Mouse (Mus musculus) CD4-positive helper T cell, adult 2 months (primary cell): ENCODE data around the gene Mmaa.

Source experiments
- DNase-seq: peaks from one replicate; pipeline ENCODE4 v3.0.0-alpha.2; 2012; ENCODE audit warnings: low read depth, missing footprints, low spot score

The Mmaa gene

DNA sequence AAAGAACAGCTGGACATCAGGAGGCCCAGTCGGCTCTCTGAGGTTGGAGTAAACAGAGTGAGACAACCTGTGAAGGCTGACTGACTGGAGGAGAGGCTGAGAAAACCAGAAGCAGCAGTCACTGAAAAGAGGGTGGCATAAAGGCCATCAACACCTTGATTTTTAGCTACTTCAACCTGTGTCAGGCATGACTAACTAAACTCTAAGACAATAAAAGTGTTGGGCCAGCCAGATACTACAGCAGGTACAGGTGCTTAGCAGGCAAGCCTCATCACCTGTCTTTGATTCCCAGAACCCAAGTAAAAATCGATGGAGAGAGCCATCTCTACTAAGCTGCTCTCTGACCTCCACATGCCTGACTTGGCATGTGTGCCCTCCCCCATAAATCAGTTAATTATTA, 6.1 kb downstream of the Mmaa start:
- no peak for DNase-seq

DNA sequence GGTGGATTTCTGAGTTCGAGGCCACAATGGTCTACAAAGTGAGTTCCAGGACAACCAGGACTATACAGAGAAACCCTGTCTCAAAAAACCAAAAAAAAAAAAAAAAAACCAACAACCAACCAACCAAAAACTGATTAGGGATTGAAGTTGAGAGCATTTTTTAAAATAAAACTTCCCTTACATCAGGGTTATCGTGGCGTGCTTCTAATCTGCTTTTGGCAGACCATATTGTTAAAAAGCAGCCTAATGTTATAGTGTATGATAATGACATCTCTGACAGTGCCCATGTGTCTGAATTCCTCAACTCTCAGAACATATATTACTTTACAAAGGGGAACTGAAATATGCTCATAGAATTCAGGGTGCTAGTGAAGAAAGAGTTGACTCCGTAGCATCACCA, 6.5 kb downstream of the Mmaa start:
- no peak for DNase-seq

DNA sequence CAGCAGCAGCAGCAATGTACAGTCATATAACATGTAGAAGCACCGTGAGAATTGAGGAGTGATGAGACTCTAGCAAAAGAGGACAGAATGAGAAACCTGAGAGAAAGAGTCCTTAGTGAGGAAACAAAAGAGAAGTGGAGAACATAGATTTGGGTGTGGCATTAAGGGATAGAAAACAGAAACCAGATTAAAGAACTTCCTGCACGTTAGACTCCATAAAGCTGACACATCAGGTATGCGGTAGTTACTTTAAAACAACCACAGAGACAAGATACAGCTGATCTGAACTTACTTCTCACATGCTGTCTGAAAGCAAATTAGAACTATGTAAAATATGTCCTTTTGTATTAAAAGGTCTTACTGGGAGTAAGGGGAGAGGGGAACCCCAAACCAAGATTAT, 8.3 kb downstream of the Mmaa start:
- DNase-seq: peak; percentile 62

DNA sequence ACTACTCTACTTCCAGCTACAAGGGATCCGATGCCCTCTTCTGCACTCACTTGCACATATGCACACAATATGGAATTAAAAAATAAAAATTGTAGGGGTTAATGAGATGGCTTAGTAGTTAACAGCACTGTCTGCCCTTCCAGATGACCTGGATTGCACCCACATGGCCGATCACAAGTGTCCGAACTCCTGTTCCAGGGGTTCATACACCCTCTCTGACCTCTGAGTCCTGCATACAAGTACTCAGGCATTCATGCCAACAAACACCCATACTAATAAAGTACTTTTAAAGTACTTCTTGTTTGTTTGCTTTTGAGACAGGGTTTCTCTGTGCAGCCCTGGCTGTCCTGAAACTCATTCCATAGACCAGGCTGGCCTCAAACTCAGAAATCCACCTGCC, 10.1 kb downstream of the Mmaa start:
- no peak for DNase-seq

DNA sequence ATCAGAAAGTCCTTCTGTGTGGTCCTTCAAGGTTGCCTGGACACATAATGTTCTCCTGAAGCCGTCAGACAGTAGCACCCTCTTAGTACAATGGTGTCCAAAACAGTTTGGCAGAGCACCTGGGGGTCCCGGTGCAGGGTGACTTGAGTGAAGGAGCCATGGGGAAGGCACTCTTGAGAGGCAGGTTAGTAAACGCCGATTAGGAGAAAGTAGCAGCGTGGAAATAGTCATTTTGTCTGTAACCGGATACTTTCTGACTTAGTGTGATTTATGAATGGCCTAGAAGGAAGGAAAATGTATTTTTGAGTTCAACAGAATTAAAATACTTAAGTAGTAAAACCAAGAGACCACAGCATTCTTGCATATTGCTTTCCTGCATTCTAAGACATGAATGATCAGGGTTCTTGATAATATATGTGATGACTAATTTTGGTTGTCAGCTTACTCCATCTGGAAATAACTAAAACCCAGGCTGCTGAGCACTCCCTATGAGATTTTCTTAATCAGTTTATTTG, 13.3 kb downstream of the Mmaa start:
- DNase-seq: no peak

DNA sequence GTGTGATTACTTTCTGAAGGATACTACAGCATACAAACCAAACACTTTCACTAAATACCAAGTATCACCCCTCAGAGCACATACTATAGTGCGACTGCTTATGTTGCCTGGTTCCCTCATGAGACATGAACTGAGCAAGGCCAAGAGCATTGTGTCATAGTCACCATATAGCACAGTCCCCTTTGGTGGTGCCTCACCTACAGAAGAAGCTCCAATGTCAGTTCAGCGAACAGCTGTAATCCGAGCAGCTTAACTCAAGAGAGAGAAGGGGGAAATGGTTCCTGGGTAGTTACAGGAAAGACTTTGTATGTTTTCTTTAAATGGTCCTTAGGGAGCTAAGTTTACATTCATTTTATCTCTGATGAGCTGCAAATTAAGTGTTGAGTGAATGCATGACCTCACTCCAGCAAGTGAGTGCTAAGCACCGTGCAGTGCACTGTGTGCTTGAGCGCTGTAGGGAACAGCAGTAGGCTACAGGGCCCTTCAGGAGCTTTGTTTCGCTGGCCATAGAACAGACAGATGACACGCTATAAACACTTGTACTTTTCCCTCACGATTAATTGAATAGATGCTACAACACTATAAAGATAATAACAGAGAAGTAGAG, 17.4 kb downstream of the Mmaa start:
- no peak for DNase-seq

DNA sequence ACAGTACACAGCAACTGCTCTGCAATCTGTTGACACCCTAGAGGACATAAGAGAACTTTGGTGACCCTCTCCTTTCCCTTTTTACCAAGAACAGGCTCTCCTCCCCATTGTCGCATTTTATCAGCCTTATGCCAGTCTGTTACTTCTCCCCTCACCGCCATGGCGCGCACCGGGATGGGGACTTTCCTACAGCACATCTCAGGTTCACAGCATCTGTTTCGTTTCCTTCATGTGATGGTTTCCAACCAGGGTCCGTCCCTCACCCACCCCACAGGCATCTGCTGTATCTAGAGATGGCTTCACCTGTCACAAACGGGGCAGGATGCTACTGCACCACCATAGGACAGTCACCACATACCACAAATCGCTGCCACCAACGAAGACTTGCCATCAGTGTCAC, 19.8 kb downstream of the Mmaa start:
- no peak for DNase-seq

DNA sequence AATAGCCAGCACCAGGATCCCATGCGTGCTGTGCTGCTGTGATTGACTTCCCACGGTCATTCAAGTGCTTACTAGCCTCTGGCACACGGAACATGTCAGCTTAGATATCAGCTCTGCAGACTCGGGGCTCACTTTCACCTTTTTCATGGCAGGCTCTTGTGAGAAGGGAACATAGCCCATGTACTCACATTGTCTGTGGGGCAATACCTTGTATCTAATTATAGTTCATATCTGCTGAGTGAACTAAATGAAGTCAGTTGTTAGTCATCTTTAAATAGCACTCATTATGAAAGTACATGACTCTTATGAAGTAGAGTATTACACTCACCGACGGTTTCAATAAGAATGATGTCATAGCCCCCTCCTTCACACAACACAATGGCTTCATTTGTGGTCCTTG, 21.0 kb downstream of the Mmaa start:
- no peak for DNase-seq

DNA sequence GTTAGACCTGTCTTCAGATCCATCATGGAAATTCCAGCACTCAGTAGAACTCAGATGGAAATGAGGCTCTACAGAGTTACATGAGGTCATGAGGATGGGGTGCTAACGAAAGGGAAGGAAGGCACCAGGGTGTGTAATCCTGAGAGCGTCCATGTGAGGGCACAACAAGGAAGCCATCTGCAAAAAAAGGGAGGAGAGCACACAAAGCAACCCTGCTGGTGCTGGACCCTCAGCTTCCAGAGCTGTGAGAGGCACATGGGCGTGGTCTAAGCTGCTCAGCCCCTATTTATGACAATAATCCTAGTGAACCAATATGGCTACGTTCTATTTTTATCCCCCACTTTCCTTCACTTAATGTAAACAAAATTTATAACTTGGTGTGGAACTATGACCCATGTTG, 22.1 kb downstream of the Mmaa start:
- no peak for DNase-seq

DNA sequence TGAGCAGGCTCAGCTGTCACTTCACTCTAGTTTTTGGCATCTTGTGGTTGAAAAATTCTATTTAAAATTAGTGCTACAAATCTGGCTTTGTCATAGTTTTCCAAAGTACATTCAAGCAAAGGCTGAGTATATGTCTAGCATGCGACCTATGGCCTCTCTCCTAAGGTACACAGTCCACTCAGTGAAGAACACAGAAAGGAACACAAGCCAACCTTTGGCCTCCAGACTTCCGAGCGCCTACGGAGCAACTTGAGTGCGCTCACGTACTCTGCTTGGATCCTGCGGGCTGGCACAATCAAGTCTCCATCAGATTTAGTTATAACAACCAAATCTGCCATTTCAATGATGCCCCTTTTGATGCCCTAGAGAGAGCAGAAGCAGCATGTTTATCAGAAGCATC, 25.8 kb downstream of the Mmaa start:
- DNase-seq: no peak

DNA sequence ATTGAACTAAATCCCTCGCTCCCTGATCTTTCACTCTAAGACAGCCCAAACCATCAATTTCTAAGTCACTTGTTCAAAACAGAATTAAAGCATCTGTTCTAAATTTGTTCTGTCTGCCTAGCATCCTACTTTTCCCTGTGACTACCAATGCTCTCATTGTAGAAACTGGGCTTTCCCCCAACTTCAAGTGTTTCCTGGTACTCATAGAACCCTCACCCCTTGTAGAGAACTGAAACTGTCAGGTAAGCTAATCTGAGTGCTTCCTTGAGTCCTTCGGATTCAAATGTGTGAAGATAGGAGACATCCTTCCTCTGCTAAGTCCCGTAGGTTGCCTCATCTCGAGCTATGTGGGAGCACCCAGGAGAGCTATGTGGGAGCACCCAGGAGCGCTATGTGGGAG, 32.8 kb downstream of the Mmaa start:
- no peak for DNase-seq

DNA sequence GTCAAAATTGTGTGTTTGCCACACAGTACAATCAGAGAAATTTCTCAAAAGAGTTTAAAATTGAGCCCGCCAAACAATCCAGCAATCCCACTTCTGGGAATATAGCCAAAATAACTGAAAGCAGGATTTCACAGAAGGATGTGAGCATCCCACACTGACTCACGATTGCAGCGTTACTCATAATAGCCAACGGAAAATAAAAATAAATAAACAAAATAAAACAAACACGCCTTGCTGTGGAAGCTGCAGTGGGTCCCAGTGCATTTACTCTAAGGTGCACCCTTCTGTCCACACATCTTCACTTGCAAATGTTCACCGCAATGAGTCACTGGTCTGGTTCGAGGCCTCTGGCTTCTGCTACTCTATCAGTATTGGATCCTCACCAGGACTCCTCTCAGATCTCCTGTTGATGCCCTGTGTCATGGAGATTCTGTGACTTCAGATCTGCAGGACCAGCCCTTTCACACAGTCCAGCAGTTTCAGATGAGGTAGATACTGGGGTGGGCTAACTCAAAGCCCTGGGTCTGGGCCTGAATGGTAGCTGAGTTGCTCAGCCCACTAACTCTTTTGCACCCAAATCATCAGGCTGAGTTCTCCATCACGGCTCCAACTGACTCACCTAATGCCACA, 38.5 kb downstream of the Mmaa start:
- no peak for DNase-seq

DNA sequence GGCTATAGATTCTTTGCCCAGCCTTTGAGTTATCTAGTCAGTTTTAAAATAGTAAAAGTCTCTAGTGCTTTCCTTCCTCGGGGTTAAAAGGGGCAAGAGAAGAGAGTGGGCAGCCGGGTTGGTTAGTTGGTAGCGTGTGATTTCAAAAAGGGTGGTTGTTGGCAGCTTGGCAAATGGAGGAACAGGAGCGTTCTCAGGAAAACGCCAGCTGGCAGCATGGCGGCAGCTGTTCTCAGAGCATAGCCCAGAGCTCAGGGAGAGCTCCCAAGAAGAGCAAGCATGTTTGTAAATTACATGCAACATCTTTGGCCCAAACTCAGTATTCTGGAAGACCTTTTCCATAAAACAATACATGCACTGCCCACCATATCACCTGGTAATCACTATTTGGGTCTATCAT, 41.0 kb downstream of the Mmaa start:
- no peak for DNase-seq

DNA sequence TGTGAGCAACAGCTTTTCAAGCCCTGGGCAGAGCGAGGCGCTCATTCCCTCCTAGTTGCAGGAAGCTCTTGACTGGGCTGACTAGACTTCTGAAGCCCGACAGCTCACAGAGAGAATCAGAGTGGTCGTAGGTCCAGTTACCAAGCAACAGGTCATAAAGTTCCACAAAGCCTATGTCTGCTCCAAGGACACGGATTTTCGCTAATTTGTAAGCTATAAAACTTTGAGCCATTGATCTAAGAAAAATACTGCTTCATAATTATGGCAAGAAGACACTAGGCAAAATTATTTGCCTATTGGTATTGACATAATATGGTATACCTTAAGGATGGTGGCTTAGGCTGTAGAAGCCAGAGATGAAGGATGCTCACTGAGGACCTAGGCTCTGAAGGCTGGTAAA, 46.3 kb downstream of the Mmaa start, which contains the start of gene 1700011L22Rik:
TSS of gene 1700011L22Rik (minus strand) at position 101 of the 400 bp plus-strand sequence.
- no peak for DNase-seq

DNA sequence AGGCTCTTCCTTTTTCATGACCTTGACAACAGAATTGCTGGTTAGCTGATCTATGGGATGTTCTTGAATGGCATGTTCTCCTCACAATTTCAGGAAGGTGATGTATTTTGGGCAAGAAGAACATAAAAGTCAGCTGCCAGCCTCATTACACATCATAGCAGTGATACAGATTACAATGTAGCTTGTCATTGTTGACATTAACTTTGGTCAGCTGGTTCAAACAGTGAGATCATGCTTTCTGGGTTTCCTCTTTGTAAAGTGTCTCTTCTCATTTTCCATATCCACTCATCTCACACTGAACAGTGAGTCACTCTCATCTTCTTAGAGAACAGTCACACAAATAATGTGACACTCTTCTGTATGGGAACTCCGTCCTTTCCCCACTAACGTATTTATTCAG, 51.3 kb downstream of the Mmaa start:
- no peak for DNase-seq

DNA sequence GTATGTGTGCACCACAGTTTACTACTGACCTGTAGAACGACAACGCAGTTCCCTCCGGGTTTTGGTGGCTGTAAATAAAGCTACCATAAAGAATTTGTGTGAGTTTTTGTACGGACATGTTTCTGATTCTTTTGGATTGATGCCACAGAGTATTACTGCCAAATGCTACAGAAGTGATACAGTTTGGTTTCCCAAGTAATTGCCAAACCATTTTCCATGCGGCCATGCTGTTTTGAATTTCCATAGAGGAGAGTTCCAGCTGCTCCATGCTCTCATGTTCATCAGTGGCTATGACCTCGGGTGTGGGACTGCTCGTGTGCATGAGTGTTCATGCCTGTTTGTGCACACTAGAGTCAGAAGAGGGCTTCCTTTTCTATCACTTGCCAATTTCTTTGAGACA, 54.7 kb downstream of the Mmaa start:
- no peak for DNase-seq

DNA sequence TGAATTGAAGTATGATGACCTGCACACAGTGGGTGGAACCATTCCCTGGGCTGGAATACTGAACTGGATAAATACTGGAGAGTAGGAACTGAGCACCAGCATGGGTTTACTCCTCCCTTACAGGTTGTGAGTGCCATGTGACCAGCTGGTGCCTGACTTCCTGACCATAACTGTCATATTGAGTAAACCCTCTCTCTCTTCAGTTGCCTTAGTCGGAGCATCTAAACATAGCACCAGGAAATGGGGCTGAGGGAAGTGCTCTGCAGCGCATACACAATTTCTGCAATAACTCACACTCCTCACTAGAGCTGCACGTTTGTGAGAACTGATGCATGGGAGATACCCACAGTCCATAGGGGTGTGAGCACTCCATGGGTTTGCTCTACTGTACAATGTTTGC, 55.4 kb downstream of the Mmaa start:
- DNase-seq: no peak

DNA sequence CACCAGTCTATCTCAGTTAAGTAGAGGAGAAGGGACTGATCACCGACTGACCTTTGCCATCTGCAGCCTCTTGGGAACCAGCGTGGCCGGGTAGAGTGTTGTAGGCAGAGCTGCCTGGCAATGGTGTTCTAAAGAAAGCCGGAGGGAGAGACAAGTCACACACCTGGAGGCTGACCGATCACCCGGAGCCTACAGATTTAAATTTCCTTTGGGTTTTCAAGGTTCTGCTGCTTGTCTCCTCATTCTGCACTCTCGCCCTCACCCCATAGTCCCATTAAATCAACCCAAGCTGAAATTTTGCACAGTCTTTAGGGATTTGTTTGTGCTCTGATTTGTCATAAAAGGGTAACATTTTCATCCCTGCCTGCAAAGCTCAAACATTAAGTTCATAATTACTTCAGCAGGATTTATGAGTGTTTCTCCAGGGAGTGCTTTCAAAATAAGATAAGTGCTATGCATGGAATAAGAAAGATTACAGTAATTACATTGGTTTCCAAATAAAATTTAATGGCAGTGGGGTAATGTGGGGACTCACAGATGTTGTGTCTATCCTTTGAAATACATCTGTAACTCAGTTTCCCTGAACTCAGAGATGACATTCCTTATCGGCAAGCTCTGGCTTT, 65.4 kb downstream of the Mmaa start:
- DNase-seq: no peak

DNA sequence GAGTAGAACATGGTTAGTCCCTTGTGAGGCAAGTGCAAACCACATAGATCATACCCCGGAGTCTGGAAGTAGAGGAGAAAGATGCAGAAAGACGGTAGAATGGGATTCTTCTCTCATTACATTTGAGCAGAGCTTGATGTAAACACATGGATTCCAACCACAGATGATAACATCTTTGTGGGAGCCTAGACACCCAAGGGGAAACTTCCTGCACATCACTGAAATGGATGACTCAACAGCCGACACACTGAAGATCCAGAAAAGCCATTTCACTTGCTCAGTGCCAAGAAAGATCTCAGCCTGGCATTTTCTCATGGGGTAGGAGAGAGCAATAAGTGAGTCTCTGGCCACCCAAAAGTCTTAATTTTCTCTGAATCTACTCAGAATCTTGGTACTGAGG, 66.8 kb downstream of the Mmaa start:
- no peak for DNase-seq

DNA sequence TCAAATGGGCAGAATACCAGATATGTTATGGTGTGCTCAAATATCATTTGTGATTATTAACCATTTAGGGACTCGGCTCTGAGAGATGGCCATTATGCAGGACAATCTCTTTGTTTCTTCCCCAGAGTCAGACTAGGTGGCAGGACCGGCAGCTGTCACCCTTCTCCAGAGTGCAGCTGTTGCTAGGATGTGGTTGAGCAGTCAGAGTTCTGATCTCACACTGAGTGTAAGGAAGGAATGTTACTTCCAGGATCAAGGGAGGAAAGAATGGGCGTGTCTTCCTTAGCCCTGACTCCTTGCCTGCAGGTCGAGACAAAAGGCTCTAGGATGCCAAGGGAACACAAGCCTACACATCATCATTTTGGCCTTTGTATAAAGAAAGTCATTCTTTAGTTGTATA, 67.5 kb downstream of the Mmaa start:
- DNase-seq: no peak

DNA sequence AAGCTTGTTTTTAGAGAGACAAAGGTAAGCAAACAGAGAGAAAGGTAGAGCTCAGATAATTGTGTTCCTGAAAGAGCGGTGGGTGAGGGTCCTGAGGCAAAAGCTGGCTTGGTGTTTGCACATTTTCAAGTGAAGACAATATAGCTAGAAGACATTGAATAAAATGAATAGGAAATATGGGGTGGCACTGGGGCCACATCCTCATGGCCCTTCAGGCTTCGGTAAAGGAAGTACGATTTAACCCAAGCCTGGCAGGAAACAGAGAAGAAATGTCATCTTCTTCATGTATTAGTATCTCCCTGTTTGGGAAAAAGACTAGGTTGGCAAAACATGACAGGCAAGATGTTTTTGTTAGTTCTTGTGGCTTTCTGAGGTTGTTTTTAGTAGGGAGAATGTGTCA, 68.7 kb downstream of the Mmaa start:
- no peak for DNase-seq

DNA sequence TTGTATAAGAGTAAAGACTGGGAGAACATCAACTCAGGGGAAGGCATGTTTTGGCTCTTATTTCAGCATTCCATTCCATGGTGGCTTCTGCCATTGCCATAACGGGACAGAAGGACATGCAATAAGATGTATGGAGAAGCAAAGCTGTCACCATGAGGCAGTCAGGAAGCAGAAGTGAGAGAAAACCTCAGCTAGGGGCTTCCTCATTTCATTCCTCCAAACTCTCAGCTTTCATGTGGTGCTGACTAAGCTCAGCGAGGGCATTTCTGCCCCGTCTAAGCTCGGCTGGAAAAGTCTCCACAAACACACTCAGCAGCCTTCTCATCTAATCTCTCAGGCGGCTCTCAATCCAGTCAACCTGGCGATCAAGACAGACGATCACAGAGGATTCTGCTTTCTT, 69.2 kb downstream of the Mmaa start:
- no peak for DNase-seq

DNA sequence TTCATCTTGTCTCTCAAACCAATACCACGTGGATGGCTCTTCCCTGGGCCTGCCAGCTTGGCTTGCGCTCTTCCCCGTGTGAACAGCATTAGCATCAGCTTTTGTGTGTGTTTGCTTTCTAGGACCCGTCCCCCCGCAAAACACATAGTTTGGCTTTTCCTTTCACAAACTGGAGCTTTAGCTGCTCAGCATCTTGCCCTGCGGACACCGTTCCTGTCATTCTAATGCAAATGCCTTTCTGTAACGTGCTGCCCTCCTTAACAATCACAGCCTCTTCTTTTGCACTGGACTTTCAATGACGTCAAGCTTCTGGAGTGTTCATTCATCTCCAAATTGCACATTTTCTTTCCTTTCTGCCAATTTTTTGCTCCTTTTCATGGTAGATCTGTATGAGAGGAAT, 70.4 kb downstream of the Mmaa start:
- DNase-seq: no peak
